Mouse (Mus musculus) heart, postnatal 0 days (tissue): ENCODE measurements around the gene Mgll. TPM values are rescaled to one million over a fixed set of nuclear protein-coding genes. Genes with fewer than 3 reads are reported as not detected.

Source experiments
- ATAC-seq: fragments of 200-750 bp; cut with Nextera tagmentation; 2 replicates; pipeline ENCODE4 v1.8.0; 2017; ENCODE audit warnings: low read depth, moderate number of reproducible peaks, moderate library complexity; ENCODE audit not compliant: insufficient read depth
- DNase-seq: peaks from one replicate; pipeline ENCODE4 v3.0.0-alpha.2; 2016; ENCODE audit warnings: low spot score
- H3K27ac ChIP-seq: fragments of 300-500 bp; sonication (generic); 2 replicates; pipeline ENCODE4 v1.5.1; 2014; ENCODE audit warnings: low read depth, mild to moderate bottlenecking
- H3K27me3 ChIP-seq: fragments of 300-500 bp; sonication (generic); 2 replicates; pipeline ENCODE4 v1.6.1; 2014; ENCODE audit warnings: low read length, mixed read lengths; ENCODE audit not compliant: control insufficient read depth, insufficient read depth
- H3K36me3 ChIP-seq: fragments of 300-500 bp; sonication (generic); replicated peaks from 2 replicates; pipeline ENCODE4 v1.6.1; 2014; ENCODE audit warnings: low read length, mixed read lengths; ENCODE audit not compliant: control insufficient read depth, insufficient read depth
- H3K4me1 ChIP-seq: fragments of 300-500 bp; sonication (generic); 2 replicates; pipeline ENCODE4 v1.6.1; 2014; ENCODE audit warnings: antibody characterized with exemption; ENCODE audit not compliant: control insufficient read depth, insufficient read depth
- H3K4me2 ChIP-seq: fragments of 300-500 bp; sonication (generic); 2 replicates; pipeline ENCODE4 v1.6.1; 2014; ENCODE audit warnings: low read depth, mild to moderate bottlenecking, low read length, moderate library complexity
- H3K4me3 ChIP-seq: fragments of 300-500 bp; sonication (generic); 2 replicates; pipeline ENCODE4 v1.5.1; 2014; ENCODE audit warnings: low read depth, low read length
- H3K9ac ChIP-seq: fragments of 300-500 bp; sonication (generic); replicated peaks from 2 replicates; pipeline ENCODE4 v1.6.1; 2014; ENCODE audit warnings: low read depth, low read length, mixed read lengths
- H3K9me3 ChIP-seq: fragments of 300-500 bp; sonication (generic); replicated peaks from 2 replicates; pipeline ENCODE4 v1.6.1; 2016; ENCODE audit warnings: low read length; ENCODE audit not compliant: control insufficient read depth
- CTCF ChIP-seq: IDR thresholded peaks from 2 replicates; pipeline ENCODE4 v1.5.1; 2016; ENCODE audit warnings: antibody characterized with exemption, control low read depth, low read depth
- EP300 ChIP-seq: IDR thresholded peaks from 2 replicates; pipeline ENCODE4 v1.6.1; 2016; ENCODE audit warnings: antibody characterized with exemption, low read depth
- whole genome bisulfite sequencing: fragments of 180-500 bp; shearing (Covaris S2); extraction: QIAGEN DNeasy Blood & Tissue Kit; methylation state at CpG from one replicate; pipeline ENCODE4 v1.1.7; 2014; 5-methylcytosine and 5-hydroxymethylcytosine counted together
- polyA plus RNA-seq: library from polyadenylated mRNA; unstranded; fragments of >200 nt; fragmentation: Nextera tagmentation; extraction: Ambion mirVana; gene quantifications from 2 replicates; pipeline ENCODE4 v1.2.1, GENCODE M21; 2015
- total RNA-seq: library from RNA; depleted of rRNA; stranded (reverse); fragments of >200 nt; gene quantifications from 2 replicates; pipeline ENCODE4 v1.2.3, GENCODE M21; 2014; ENCODE audit warnings: low replicate concordance

Gene Mgll
- total and polyA plus RNA-seq, 2 experiments from 2014 or later = 134 to 147 TPM

DNA sequence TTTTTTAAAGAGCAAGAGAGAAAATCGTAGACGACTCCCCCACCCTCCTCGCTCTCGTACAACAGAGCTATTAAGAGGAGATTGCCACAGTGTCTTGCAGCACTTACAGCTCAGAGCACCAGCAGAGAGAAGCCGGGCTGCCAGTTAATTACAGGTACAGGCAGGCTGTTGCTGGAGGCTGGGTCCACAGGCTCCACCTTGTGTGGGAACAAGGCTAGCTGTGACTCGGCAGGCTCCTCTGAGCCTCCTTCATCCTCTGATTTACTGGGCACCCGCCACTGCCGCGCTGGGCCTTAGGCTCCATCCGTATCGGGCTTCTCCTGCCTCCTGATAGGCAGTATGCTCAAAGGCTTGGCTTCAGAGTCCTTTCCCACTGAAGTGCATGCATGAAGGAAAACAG, 64.0 kb downstream of the Mgll start:
- TF ChIP-seq CTCF (no peak), EP300 (no peak)
- no peaks in the 10 kb centered on the region for H3K27me3 ChIP-seq
- no peak overlapping the region for H3K4me3 ChIP-seq
- WGBS = 84% methylated on average over 11 of the region's 11 CpGs
- no peak for DNase-seq
- no peak overlapping the region for H3K9ac ChIP-seq
- no peak for ATAC-seq
- H3K27ac ChIP-seq = no peak overlapping the region
- no peak overlapping the region for H3K4me2 ChIP-seq
- no peaks in the 10 kb centered on the region for H3K9me3 ChIP-seq
- no peaks in the 10 kb centered on the region for H3K36me3 ChIP-seq
- H3K4me1 ChIP-seq = peaks cover 62% of the 10 kb centered on the region

DNA sequence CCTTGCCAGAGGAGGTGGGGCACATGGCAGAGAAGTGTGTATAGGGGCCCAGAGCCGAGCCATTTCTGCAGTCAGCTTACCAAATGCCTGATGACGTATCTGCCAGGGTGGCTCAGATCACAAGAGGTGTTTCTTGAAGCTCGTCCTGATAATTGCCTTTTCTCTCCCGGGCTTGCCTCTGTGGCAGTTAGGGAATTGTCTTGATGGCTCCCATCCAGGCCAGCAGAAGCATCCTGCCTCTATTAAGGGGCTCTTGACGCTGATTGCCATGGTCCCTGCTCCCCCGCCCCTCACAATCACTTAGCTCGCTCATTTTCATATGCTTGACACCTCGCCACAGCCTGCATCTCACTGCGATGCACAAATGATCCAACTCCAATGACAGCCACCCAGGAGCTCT, 67.1 kb downstream of the Mgll start:
- no peaks in the 10 kb centered on the region for H3K27me3 ChIP-seq
- H3K9ac ChIP-seq = no peak overlapping the region
- no peaks in the 10 kb centered on the region for H3K36me3 ChIP-seq
- no peaks in the 10 kb centered on the region for H3K9me3 ChIP-seq
- TF ChIP-seq EP300 = no peak
- TF ChIP-seq CTCF = no peak
- WGBS = 45% methylated on average over 9 of the region's 9 CpGs
- no peak for ATAC-seq
- H3K4me2 ChIP-seq = no peak overlapping the region
- H3K4me1 ChIP-seq = peaks cover 35% of the 10 kb centered on the region
- no peak for DNase-seq
- no peak overlapping the region for H3K27ac ChIP-seq
- H3K4me3 ChIP-seq = no peak overlapping the region

DNA sequence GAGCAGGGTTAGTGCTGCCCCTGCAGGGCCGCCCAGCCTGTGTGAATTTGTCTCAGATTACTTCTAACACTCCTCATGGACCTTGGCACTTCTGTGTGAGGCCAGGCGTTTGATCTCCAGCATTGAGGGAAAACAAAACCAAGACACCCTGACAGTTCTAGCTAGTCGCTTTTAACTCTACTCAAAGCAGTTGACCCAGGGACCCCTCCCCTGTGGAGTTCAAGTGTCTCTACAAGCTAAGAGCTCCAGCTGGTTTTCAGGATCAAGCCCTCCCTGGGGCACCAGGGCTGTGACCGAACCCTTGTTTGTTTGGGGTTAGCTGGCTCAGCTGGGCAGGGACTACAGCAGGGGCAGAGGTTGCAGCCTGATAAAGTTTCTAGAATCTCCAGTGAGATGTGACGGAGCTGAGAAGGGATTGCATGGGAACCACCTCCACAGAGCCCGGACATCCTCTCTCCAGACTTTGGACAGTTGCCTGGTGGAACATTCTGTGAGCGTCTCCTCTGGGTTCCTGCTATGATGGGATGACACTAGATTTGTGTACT, 68.0 kb downstream of the Mgll start:
- Histone ChIP-seq H3K4me2 (no peak overlapping the region), H3K4me1 (peaks cover 25% of the 10 kb centered on the region), H3K36me3 (no peaks in the 10 kb centered on the region), H3K4me3 (no peak overlapping the region), H3K9ac (no peak overlapping the region), H3K27me3 (no peaks in the 10 kb centered on the region), H3K27ac (peak overlapping the region; percentile 52; the same call in 1 of the 2 replicates), H3K9me3 (no peaks in the 10 kb centered on the region)
- DNase-seq (no peak), ATAC-seq (0 out of 2 replicates have a peak, but pooled peaks have one; percentile 7)
- WGBS = 49% methylated on average over 7 of the region's 7 CpGs
- TF ChIP-seq CTCF (no peak), EP300 (no peak)

DNA sequence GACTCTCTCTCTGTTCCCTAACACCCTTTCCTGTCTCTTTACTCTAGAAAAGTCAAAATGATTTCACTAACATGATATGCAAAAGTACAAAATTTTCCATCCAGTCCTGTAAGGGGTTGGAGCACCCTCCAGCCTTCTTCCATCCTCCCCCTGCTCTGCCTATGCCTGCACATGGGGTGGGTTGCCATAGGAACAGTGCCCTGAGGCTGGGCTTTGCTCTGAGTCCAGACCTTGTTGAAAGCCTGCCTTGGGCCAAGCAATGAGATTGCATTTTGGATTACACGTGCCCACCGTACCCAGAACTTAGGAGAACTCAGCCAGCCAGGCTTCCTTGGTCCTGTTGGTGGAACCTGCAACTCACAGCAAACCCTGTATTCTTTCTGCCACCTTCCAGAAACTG, 69.0 kb downstream of the Mgll start:
- DNase-seq (no peak), ATAC-seq (no peak)
- no peak for TF ChIP-seq EP300
- TF ChIP-seq CTCF = no peak
- no peak overlapping the region for H3K4me3 ChIP-seq
- no peaks in the 10 kb centered on the region for H3K27me3 ChIP-seq
- H3K4me1 ChIP-seq = peaks cover 18% of the 10 kb centered on the region
- H3K36me3 ChIP-seq = no peaks in the 10 kb centered on the region
- H3K27ac ChIP-seq = no peak overlapping the region
- no peaks in the 10 kb centered on the region for H3K9me3 ChIP-seq
- no peak overlapping the region for H3K4me2 ChIP-seq
- H3K9ac ChIP-seq = no peak overlapping the region
- WGBS = 46% methylated on average over 2 of the region's 2 CpGs

DNA sequence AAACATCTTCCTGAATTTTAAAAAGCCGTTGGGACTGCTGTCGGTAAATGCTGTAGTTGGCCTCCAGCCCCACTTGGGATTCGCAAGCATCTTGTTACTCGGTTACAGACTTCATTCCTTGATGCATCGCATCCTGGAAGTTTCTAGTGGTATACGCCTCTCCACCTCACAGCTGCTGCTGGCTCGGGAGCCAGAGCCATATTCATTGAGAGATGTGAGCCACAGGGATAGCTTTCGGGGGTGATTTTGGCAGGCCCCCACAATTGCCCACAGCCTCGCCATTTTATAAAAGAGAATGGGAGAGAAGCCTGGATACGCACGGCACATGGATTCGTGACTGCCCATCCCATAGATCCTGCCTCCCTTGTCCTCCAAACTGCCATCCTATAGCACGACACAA, 69.7 kb downstream of the Mgll start:
- Histone ChIP-seq H3K36me3 (no peaks in the 10 kb centered on the region), H3K4me2 (no peak overlapping the region), H3K9ac (no peak overlapping the region), H3K27me3 (no peaks in the 10 kb centered on the region), H3K4me1 (peaks cover 18% of the 10 kb centered on the region), H3K9me3 (no peaks in the 10 kb centered on the region), H3K4me3 (no peak overlapping the region), H3K27ac (no peak overlapping the region)
- 87% methylated on average over 13 of the region's 13 CpGs for WGBS
- ATAC-seq (no peak), DNase-seq (no peak)
- TF ChIP-seq EP300 (no peak), CTCF (no peak)

DNA sequence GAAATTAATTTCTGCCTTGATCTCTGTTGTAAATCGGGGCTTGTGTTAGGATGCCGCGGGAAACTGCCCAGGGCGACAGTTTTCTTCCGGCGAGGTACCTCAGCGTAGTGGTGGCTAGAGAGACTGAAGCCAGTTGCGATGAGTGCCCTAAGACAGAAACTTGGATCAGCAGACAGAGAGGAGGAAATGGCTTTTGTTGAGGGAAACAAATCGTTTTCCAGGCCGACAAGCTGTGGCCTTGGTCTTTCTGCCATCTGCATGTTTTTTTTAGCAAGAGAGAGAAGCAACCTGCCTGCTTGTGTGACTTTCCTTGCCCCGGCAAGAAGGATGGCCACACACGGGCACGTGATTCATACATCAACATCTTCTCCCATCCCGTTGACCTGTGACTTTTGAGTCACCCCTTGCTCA, 70.4 kb downstream of the Mgll start:
- 71% methylated on average over 14 of the region's 14 CpGs for WGBS
- H3K9ac ChIP-seq = no peak overlapping the region
- no peaks in the 10 kb centered on the region for H3K27me3 ChIP-seq
- peaks cover 18% of the 10 kb centered on the region for H3K4me1 ChIP-seq
- no peak overlapping the region for H3K27ac ChIP-seq
- no peak for DNase-seq
- no peak overlapping the region for H3K4me3 ChIP-seq
- H3K36me3 ChIP-seq = no peaks in the 10 kb centered on the region
- no peak for ATAC-seq
- TF ChIP-seq EP300 = no peak
- H3K9me3 ChIP-seq = no peaks in the 10 kb centered on the region
- H3K4me2 ChIP-seq = no peak overlapping the region
